Mouse (Mus musculus) cerebellum, adult 2 months (tissue): Measurements from ENCODE around the gene Evpl.

Experiments used
- CTCF ChIP-seq: fragments of 200-500 bp; IDR thresholded peaks from 2 replicates; pipeline ENCODE4 v1.5.1; 2011; ENCODE audit warnings: low read depth, mild to moderate bottlenecking, control low read depth, low read length, moderate library complexity, borderline replicate concordance; ENCODE audit not compliant: insufficient read depth
- POLR2A ChIP-seq: fragments of 200-500 bp; IDR thresholded peaks from 2 replicates; pipeline ENCODE4 v1.6.1; 2011; ENCODE audit warnings: low read length, control low read depth, borderline replicate concordance; ENCODE audit not compliant: insufficient read depth

DNA sequence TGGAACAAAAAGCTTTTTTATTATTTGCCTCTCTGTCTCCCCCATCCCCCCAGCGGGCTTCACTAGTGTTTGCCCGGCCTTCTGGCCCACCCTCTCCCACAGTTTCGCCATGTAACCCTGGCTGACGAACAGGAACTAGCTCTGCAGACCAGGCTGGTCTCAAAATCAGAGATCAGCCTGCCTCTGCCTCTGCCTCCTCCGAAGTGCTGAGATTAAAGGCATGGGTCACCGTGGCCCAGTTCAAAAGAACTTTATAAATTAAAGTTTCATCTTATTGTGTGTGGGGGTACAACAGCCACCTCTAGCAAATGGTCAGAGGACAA lies 40.3 kb downstream of the Evpl start:
- no peak for TF ChIP-seq POLR2A
- no peak for TF ChIP-seq CTCF
